Comparison of ENCODE assay signal across 22 mouse cellular contexts in genomic region chr17:67242774-67243495, GRCm38 (mm10).
A peak's percentile ranks its signal among the peaks of the same experiment; 100 is the strongest.
DNase-seq lines count a peak whose midpoint lies in the region; ATAC-seq lines count a peak whose summit lies in the region.
"Had no signal": no experiment of that assay in that cellular context is flagged by ENCODE, and none has a peak within 500 bp of the region (broad histone marks: within the 10 kb centered on the region; RNA-seq: fewer than 3 reads in every experiment).

No protein-coding gene starts in this region.

- DNase-seq in kidney, postnatal 36 days: no peak
- DNase-seq in ES-CJ7 (ENCODE audit: low read depth, low spot score): peak; percentile 4
- peak; percentile 59 for DNase-seq in embryo, embryonic 10 days (ENCODE audit: low spot score)
- peak; percentile 40 for DNase-seq in limb, embryonic 10.5 days (ENCODE audit: low spot score)
- no peak for DNase-seq in retina, embryonic 14.5 days (ENCODE audit: low spot score)
- no peak for DNase-seq in urinary bladder, adult 18-20 months (ENCODE audit: low spot score in 2 of 2)
- DNase-seq in heart, postnatal 10 days: no peak
- DNase-seq: adrenal gland, adult 2 months; cerebellum, adult 9-10 months; gastrocnemius, postnatal 25 days; liver, embryonic 13.5 days; lung, postnatal 4 days; right cerebral cortex, postnatal 4 days; thymus, adult 2 months had no signal

- H3K27ac ChIP-seq in kidney, embryonic 14.5 days (ENCODE audit: low read depth, low read length): no peak overlapping the region
- 0 out of 2 replicates have a peak overlapping the region, but pooled peaks have one; percentile 39 for H3K27ac ChIP-seq in limb, embryonic 10.5 days
- H3K27ac ChIP-seq: heart, embryonic 10.5 days; hindbrain, embryonic 15.5 days; limb, embryonic 13.5 days; liver, embryonic 13.5 days; lung, embryonic 15.5 days had no signal

- no peak overlapping the region for H3K4me2 ChIP-seq in kidney, embryonic 14.5 days (replicated peaks; ENCODE audit: low read depth, low read length)
- H3K4me2 ChIP-seq: hindbrain, embryonic 15.5 days; limb, embryonic 13.5 days; liver, embryonic 13.5 days; lung, embryonic 15.5 days had no signal

- intact Hi-C loops in heart, postnatal 10 days (cut with DNase I): no loop called here

- peak; percentile 33; the same call in 1 of the 2 replicates for ATAC-seq in kidney, embryonic 14.5 days (ENCODE audit: low FRiP score, low TSS enrichment)
- ATAC-seq: forebrain, embryonic 16.5 days; intestine, embryonic 16.5 days had no signal

- no peaks in the 10 kb centered on the region for H3K27me3 ChIP-seq in kidney, embryonic 14.5 days (ENCODE audit: control insufficient read depth, insufficient read depth, low read length)
- H3K27me3 ChIP-seq in limb, embryonic 10.5 days (ENCODE audit: low read depth, poor library complexity, severe bottlenecking): peaks cover 1% of the 10 kb centered on the region; the same call in 1 of the 2 replicates
- H3K27me3 ChIP-seq: CH12.LX; hindbrain, embryonic 15.5 days; limb, embryonic 13.5 days; liver, embryonic 13.5 days; lung, embryonic 15.5 days had no signal

- H3K4me1 ChIP-seq in kidney, embryonic 14.5 days (ENCODE audit: control insufficient read depth, insufficient read depth, low read length): peaks cover 20% of the 10 kb centered on the region; the same call in 1 of the 2 replicates
- H3K4me1 ChIP-seq in limb, embryonic 10.5 days: peaks cover 43% of the 10 kb centered on the region
- H3K4me1 ChIP-seq: liver, embryonic 13.5 days had no signal

- H3K9ac ChIP-seq in kidney, embryonic 14.5 days (ENCODE audit: low read depth, low read length): no peak overlapping the region
- H3K9ac ChIP-seq: hindbrain, embryonic 15.5 days; limb, embryonic 13.5 days; liver, embryonic 13.5 days; lung, embryonic 15.5 days had no signal

- no peaks in the 10 kb centered on the region for H3K36me3 ChIP-seq in kidney, embryonic 14.5 days (ENCODE audit: control insufficient read depth, insufficient read depth, low read length)
- no peaks in the 10 kb centered on the region for H3K36me3 ChIP-seq in limb, embryonic 10.5 days
- H3K36me3 ChIP-seq: heart, embryonic 10.5 days; hindbrain, embryonic 15.5 days; limb, embryonic 13.5 days; liver, embryonic 13.5 days; lung, embryonic 15.5 days had no signal

- no peaks in the 10 kb centered on the region for H3K9me3 ChIP-seq in kidney, embryonic 14.5 days (ENCODE audit: control insufficient read depth, low read length)
- H3K9me3 ChIP-seq in limb, embryonic 10.5 days (replicated peaks): no peaks in the 10 kb centered on the region
- H3K9me3 ChIP-seq: heart, embryonic 10.5 days; hindbrain, embryonic 15.5 days; limb, embryonic 13.5 days; liver, embryonic 13.5 days; lung, embryonic 15.5 days had no signal

- no peak overlapping the region for H3K4me3 ChIP-seq in kidney, embryonic 14.5 days (ENCODE audit: low read length)
- H3K4me3 ChIP-seq in limb, embryonic 10.5 days: no peak overlapping the region
- H3K4me3 ChIP-seq: heart, embryonic 10.5 days; hindbrain, embryonic 15.5 days; limb, embryonic 13.5 days; liver, embryonic 13.5 days; lung, embryonic 15.5 days had no signal

- WGBS in kidney, embryonic 14.5 days: 42% methylated on average over 12 of the region's 12 CpGs
- WGBS in limb, embryonic 10.5 days: 32% methylated on average over 12 of the region's 12 CpGs

Comparison
In these comparisons a context has a peak if more than half of its experiments do, and no peak if none do; other contexts are left out.
1. DNase-seq: peak in ES-CJ7 (single experiment), embryo, embryonic 10 days (single experiment) and limb, embryonic 10.5 days (single experiment); none in kidney, postnatal 36 days (0 of 2), retina, embryonic 14.5 days (single experiment), urinary bladder, adult 18-20 months (0 of 2) and heart, postnatal 10 days (0 of 2).